Mouse (Mus musculus): ENCODE results near the gene Ctc1. TPM values are rescaled to one million over a fixed set of nuclear protein-coding genes. Genes with fewer than 3 reads are reported as not detected.

Ctc1 gene
- polyA plus RNA-seq, 2 experiments: 44.6 to 76.4 TPM

- no peaks in the 10 kb centered on the region for H3K27me3 ChIP-seq (ENCODE audit: control insufficient read depth, insufficient read depth, low read length)
- peak within 1 kb of the TSS; percentile 88 for H3K27ac ChIP-seq (replicated peaks; ENCODE audit: low read depth, low read length)
- DNase-seq (ENCODE audit: low spot score) (peak; percentile 96), ATAC-seq (ENCODE audit: low FRiP score, low read depth) (peak; percentile 58)
- no peaks in the 10 kb centered on the region for H3K9me3 ChIP-seq (ENCODE audit: control insufficient read depth, low read length)
- H3K4me2 ChIP-seq (replicated peaks; ENCODE audit: low read depth, low read length, severe bottlenecking): peak within 1 kb of the TSS; percentile 81
- H3K4me3 ChIP-seq (replicated peaks; ENCODE audit: low read length): peak within 1 kb of the TSS; percentile 83
- no peak for TF ChIP-seq POLR2A (IDR thresholded peaks at IDR 0.05; ENCODE audit: borderline replicate concordance, extremely low read depth, insufficient read depth, insufficient read length)
- 1% methylated on average over 51 of the region's 54 CpGs for WGBS
- H3K9ac ChIP-seq (ENCODE audit: low read depth, low read length, severe bottlenecking): peak within 1 kb of the TSS; percentile 75
- H3K4me1 ChIP-seq (ENCODE audit: control insufficient read depth, insufficient read depth, low read length): peaks cover 14% of the 10 kb centered on the region; the same call in 1 of the 2 replicates
- peaks cover 28% of the 10 kb centered on the region for H3K36me3 ChIP-seq (ENCODE audit: control insufficient read depth, insufficient read depth, low read length)
These were observed 30.1 kb downstream of the Ctc1 start, which contains the start of gene Aurkb for GRCm38 (mm10) chr11:69045531-69046394. TSS of gene Aurkb (plus strand) at chr11:69045647.

DNA sequence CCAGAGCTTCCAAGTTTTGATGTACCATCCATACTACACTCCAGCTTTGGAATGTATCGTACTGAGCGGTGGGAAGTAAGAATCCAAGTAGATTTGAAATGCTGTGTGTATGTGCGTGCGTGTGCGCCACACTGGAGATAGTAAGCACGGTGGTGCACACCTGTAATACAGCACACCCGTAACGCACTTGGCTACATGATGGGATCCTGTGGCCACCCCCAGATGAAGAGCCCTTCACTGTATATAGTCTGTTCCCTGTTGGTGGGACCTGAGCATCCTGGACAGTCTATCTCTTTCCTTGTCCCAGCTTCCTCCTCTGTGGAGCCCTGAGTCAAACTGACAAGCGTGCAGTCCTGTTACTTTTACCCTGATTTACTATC is 30.7 kb downstream of the Ctc1 start:
- ATAC-seq (ENCODE audit: low FRiP score, low read depth) (no peak), DNase-seq (ENCODE audit: low spot score) (no peak)
- Histone ChIP-seq H3K4me3 (replicated peaks; ENCODE audit: low read length) (peak overlapping the region; percentile 83), H3K4me2 (replicated peaks; ENCODE audit: low read depth, low read length, severe bottlenecking) (peak overlapping the region; percentile 81), H3K9me3 (ENCODE audit: control insufficient read depth, low read length) (no peaks in the 10 kb centered on the region), H3K27me3 (ENCODE audit: control insufficient read depth, insufficient read depth, low read length) (no peaks in the 10 kb centered on the region), H3K4me1 (ENCODE audit: control insufficient read depth, insufficient read depth, low read length) (peaks cover 14% of the 10 kb centered on the region; the same call in 1 of the 2 replicates), H3K36me3 (ENCODE audit: control insufficient read depth, insufficient read depth, low read length) (peaks cover 33% of the 10 kb centered on the region), H3K27ac (replicated peaks; ENCODE audit: low read depth, low read length) (no peak overlapping the region), H3K9ac (ENCODE audit: low read depth, low read length, severe bottlenecking) (peak overlapping the region; percentile 75)
- WGBS: 9% methylated on average over 9 of the region's 9 CpGs
- TF ChIP-seq POLR2A (IDR thresholded peaks at IDR 0.05; ENCODE audit: borderline replicate concordance, extremely low read depth, insufficient read depth, insufficient read length): no peak

DNA sequence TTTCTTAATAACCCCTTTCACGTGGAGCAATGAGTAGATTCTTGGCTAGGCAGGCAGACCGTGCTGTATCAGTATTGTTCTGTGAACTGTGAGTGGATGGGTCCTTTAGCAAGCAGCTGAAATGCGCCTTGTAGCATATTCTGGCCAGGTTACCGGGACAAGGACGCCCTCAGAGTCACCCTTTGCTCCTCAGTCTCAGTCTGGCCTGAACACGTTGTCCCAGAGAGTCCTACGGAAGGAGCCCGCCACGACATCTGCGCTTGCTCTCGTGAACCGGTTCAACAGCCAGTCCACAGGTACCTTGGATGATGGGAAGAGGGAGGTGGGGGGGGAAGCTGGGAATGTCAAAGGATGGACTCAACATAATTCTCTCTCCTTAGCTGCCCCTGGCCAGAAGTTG is 31.9 kb downstream of the Ctc1 start:
- no peak overlapping the region for H3K4me3 ChIP-seq (replicated peaks; ENCODE audit: low read length)
- 92% methylated on average over 12 of the region's 12 CpGs for WGBS
- H3K4me2 ChIP-seq (replicated peaks; ENCODE audit: low read depth, low read length, severe bottlenecking): peak overlapping the region; percentile 81; the same call in 1 of the 2 replicates
- no peaks in the 10 kb centered on the region for H3K9me3 ChIP-seq (ENCODE audit: control insufficient read depth, low read length)
- DNase-seq (ENCODE audit: low spot score) (no peak), ATAC-seq (ENCODE audit: low FRiP score, low read depth) (no peak)
- H3K27me3 ChIP-seq (ENCODE audit: control insufficient read depth, insufficient read depth, low read length): no peaks in the 10 kb centered on the region
- H3K4me1 ChIP-seq (ENCODE audit: control insufficient read depth, insufficient read depth, low read length): peaks cover 14% of the 10 kb centered on the region; the same call in 1 of the 2 replicates
- H3K27ac ChIP-seq (replicated peaks; ENCODE audit: low read depth, low read length): no peak overlapping the region
- TF ChIP-seq POLR2A (IDR thresholded peaks at IDR 0.05; ENCODE audit: borderline replicate concordance, extremely low read depth, insufficient read depth, insufficient read length): no peak
- peaks cover 38% of the 10 kb centered on the region for H3K36me3 ChIP-seq (ENCODE audit: control insufficient read depth, insufficient read depth, low read length)
- no peak overlapping the region for H3K9ac ChIP-seq (ENCODE audit: low read depth, low read length, severe bottlenecking)

DNA sequence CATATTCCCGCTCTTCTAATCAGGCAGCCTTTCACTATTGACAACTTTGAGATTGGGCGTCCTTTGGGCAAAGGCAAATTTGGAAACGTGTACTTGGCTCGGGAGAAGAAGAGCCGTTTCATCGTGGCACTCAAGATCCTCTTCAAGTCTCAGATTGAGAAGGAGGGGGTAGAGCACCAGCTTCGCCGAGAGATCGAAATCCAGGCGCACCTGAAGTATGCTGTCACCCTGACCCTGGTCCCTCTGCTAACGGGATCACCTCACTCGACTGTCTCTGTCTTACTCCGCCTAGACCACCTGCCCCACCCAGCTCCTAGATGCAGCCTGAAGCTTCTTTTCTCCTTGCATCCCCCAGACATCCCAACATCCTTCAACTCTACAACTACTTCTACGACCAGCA is 32.4 kb downstream of the Ctc1 start:
- Histone ChIP-seq H3K27me3 (ENCODE audit: control insufficient read depth, insufficient read depth, low read length) (no peaks in the 10 kb centered on the region), H3K4me2 (replicated peaks; ENCODE audit: low read depth, low read length, severe bottlenecking) (no peak overlapping the region), H3K27ac (replicated peaks; ENCODE audit: low read depth, low read length) (no peak overlapping the region), H3K9ac (ENCODE audit: low read depth, low read length, severe bottlenecking) (no peak overlapping the region), H3K4me3 (replicated peaks; ENCODE audit: low read length) (no peak overlapping the region), H3K4me1 (ENCODE audit: control insufficient read depth, insufficient read depth, low read length) (peaks cover 14% of the 10 kb centered on the region; the same call in 1 of the 2 replicates), H3K36me3 (ENCODE audit: control insufficient read depth, insufficient read depth, low read length) (peaks cover 39% of the 10 kb centered on the region), H3K9me3 (ENCODE audit: control insufficient read depth, low read length) (no peaks in the 10 kb centered on the region)
- no peak for TF ChIP-seq POLR2A (IDR thresholded peaks at IDR 0.05; ENCODE audit: borderline replicate concordance, extremely low read depth, insufficient read depth, insufficient read length)
- 95% methylated on average over 14 of the region's 14 CpGs for WGBS
- DNase-seq (ENCODE audit: low spot score) (no peak), ATAC-seq (ENCODE audit: low FRiP score, low read depth) (no peak)

GRCm38 (mm10) chr11:69050748-69051147 is 35.0 kb downstream of the Ctc1 start:
- Histone ChIP-seq H3K9ac (ENCODE audit: low read depth, low read length, severe bottlenecking) (no peak overlapping the region), H3K27me3 (ENCODE audit: control insufficient read depth, insufficient read depth, low read length) (no peaks in the 10 kb centered on the region), H3K4me1 (ENCODE audit: control insufficient read depth, insufficient read depth, low read length) (peaks cover 14% of the 10 kb centered on the region; the same call in 1 of the 2 replicates), H3K4me2 (replicated peaks; ENCODE audit: low read depth, low read length, severe bottlenecking) (no peak overlapping the region), H3K27ac (replicated peaks; ENCODE audit: low read depth, low read length) (no peak overlapping the region), H3K36me3 (ENCODE audit: control insufficient read depth, insufficient read depth, low read length) (peaks cover 45% of the 10 kb centered on the region), H3K4me3 (replicated peaks; ENCODE audit: low read length) (no peak overlapping the region), H3K9me3 (ENCODE audit: control insufficient read depth, low read length) (no peaks in the 10 kb centered on the region)
- DNase-seq (ENCODE audit: low spot score): no peak
- no peak for TF ChIP-seq POLR2A (IDR thresholded peaks at IDR 0.05; ENCODE audit: borderline replicate concordance, extremely low read depth, insufficient read depth, insufficient read length)
- 93% methylated on average over 8 of the region's 8 CpGs for WGBS
- no peak for ATAC-seq (ENCODE audit: low FRiP score, low read depth)

Measured in limb, embryonic 14.5 days (tissue).